Mouse (Mus musculus) olfactory bulb, adult 2 months (tissue): ENCODE data around the gene Rab8b.

ENCODE experiments used
- CTCF ChIP-seq: fragments of 200-500 bp; IDR thresholded peaks from 2 replicates; pipeline ENCODE4 v1.5.1; 2012; ENCODE audit warnings: low read depth, mild to moderate bottlenecking, low read length, moderate library complexity; ENCODE audit not compliant: insufficient read depth
- POLR2A ChIP-seq: fragments of 200-500 bp; IDR thresholded peaks from 2 replicates; pipeline ENCODE4 v1.6.1; 2012; ENCODE audit warnings: mild to moderate bottlenecking, low read depth, low read length, moderate library complexity; ENCODE audit not compliant: insufficient read depth

DNA sequence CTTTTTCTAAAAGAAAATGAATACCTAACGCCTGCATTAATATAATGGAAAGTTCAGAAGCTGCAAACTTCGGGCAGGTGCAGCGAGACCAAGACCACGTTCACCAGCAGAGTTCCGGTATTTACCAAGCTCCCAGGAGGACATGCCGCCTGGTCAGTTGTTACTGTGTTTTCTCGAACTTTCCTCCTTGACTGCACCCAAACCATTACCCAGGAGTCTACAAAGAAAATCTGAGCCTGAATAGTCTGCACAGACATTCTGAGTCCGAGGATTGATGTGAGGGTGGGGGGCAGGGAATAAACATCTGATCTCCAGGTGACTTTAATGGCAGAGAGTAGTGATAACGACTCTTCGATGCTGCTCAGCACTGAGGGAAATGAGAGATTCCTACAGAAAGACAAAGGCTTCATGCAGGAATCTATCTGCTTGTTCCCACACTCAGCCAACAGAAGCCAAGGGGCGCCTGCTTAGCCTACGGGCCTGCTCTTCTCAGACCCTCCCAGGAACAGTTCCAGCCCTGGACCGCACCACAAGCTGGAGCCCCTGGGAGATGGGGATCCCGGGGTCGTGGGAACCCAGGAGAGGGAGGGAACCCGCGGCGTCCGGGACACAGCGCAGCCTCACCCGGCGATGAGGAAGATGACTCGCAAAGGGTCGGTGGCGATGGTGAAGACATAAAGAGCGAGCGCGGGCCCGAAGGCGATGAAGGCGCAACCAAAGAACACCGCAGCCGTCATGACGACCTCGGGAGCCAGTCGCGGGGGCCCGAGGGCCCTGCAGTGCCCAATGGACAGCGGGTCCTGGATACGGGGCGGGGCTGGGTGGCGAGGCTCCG lies 124.6 kb downstream of the Rab8b start:
- TF ChIP-seq CTCF (no peak), POLR2A (peak; percentile 33; the same call in 1 of the 2 replicates)
